Mouse (Mus musculus) forelimb bud, embryonic 11.5 days (tissue): ENCODE measurements around the gene Esyt1.
A peak's percentile ranks its signal among the peaks of the same experiment; 100 is the strongest.
"Not testable (repeated sequence)": the region's sequence is repeated elsewhere in the genome, so short reads cannot be mapped to it uniquely, and the experiment has no call there.

ENCODE experiments used
- DNase-seq: peaks from one replicate; pipeline ENCODE4 v3.0.0-alpha.2; 2012; ENCODE audit warnings: low read depth, low spot score

Esyt1 gene

DNA sequence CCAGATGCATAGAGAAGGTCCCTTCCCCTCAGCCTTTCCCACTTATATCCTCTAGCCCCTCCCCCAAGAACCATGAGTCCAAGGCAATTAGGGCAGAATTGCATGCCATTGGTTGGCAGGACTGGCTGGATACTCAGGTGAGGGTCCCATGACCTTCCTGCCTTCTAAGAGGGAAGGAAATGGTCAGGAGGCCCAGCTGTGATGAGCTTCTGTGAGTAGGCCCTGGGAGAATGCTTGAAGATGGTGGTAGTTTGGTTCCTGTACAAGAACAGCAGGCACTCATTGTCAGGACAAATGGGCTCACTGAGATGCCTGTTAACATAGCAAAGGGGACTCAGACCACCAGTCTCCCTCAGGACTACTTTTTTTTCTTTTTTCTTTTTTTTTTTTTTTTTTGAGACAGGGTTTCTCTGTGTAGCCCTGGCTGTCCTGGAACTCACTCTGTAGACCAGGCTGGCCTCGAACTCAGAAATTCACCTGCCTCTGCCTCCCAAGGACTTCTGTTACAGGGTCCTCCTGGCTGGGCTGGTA, 12.7 kb upstream of the Esyt1 start:
- no peak for DNase-seq

DNA sequence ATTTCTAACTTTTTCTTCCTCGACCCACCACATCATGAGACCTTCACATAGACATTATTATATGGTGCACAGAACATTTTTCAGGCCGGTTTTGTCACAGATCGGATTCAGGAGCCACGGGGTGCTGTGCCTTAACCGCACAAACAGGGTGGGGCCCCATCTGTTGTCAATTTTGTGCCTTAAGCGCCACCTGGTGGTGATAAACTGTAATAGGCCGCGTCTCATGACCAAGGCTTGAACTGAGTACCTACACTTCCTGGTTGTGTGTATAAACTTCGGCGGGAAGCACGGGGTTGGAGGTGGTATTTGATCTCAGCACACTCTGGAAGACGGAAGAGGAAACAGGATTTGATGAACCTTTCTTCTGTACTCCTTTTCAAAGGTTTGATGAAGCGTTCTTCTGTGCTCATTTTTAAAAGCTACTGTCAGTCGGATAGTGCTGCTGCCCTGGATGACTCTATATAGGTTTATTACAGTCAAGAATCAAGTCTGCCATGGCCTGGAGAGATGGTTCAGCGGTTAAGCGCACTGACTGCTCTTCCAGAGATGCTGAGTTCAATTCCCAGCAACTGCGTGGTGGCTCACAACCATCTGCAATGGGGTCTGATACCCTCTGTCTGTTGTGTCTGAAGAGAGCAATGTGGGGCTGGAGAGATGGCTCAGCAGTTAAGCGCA, 10.7 kb upstream of the Esyt1 start:
- peak; percentile 90 for DNase-seq

DNA sequence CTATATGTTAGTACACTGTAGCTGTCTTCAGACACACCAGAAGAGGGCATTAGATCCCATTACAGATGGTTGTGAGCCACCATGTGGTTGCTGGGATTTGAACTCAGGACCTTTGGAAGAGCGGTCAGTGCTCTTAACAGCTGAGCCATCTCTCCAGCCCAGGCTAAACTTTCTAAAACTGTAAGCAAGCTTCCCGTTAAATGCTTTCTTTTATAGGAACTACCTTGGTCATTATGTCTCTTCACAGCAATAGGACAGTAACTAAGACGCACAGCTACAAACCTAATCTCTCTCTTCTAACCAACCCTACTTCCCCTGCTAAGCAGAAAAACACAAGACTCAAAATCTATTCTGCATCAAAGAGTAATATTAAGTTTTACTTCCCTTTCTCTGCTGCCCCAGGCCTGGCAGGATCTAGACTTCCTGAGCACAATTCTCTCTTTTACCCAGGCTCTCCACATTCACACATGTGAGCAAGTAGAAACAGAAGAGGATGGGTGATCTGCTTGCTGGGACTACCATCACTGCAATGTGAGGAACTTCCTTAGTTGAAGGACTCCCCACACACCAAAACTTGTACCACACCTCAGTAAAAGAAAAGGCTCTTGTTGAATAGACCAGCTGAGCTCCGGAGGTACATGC, 10.1 kb upstream of the Esyt1 start:
- no peak for DNase-seq

DNA sequence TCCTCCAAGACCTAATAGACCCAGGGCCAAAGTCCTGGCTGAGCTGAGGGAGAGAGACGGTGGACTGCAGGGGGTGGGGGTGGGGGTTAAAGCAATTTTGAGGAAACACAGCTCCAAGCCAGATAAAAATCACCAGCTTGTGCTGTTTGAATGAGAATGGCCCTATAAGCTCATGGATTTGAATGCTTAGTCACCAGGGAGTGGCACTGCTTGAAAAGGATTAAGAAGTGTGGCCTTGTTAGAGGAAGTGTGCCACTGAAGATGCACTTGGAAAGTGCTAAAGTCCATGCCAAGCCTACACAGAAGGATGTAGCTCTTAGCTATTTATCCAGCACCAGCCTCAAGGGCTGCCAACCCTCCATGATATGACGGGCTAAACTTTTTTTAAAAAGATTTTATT, 9.5 kb upstream of the Esyt1 start:
- DNase-seq, result no peak

DNA sequence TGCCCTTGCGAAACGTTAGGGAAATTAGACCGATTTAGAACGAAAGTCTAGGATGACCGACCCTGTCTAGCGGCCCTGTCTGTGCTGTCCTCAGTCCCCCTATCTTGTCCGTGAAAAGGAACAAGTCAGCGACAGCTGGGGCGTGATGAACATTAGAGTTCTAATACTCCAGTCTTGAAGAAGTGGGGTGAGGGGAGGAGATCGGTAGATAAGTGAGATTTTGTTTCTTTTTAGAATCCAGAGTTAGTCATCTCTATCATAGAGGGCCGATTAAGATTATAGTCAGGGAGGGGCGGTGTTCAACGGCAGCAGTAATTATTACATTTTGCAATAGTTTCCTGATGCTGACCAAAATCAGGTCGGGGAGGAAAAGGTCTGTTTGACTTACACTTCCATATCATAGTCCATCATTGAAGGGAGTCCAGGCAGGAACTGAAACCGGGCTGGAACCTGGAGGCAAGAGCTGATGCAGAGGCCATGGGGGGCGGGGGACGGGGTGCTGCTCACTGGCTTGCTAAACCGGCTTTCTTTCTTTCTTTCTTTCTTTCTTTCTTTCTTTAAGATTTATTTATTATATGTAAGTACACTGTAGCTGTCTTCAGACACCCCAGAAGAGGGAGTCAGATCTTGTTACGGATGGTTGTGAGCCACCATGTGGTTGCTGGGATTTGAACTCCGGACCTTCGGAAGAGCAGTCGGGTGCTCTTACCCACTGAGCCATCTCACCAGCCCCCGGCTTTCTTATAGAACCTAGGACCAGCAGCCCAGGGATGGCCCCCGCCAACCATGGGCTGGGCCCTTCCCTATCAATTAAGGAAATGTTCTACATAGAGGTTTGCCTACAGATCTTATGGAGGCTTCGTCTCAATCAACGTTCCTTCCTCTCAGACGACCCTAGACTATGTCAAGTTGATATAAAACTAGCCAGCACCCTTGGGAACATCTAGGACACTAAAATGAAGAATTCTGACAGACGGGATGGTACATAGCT, 990 bp upstream of the Esyt1 start:
- no peak for DNase-seq

DNA sequence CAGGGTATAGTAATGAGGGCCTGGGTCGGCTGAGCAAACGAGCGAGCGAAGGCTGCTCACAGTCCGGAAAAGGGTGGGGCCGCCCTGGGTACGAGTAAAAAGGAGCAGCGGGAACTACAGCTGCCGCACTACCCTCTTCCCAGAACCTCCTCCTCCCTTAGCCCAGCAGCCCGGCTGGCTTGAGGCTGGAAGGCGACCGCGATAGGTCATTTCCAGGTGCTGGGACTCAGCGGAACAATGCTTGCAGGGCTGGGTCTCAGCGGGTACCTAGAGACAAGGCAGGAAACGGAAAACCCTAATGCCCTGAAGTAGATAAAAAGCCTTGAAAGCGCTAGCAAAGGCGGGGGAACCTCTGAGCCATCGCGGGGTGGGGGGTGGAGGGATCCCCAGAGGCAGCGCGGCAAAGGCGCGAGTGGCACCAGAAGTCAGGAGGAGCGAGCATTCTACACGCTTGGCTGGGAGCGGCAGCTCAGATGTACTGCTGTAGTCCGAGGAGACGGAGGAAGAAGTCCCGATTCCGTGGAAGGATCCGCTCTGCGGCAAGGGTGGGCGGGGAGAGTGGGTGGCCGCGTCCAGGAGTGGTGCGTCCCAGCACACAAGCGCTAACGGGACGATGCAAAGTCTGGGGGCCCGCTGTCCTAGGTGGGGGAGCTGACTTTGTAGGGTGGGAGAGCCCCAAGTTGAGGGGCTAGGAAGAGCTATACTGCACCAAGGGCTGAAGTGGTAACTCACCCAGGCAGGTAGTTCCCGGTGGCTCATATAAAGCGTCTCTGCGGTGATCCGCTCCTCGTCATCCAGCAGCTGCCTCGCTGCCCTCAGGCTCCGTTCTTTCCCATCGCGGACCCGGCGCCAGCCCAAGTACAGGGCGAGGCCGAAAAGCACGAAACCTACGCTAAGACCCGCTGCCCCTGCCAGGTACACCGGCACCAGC, 674 bp downstream of the Esyt1 start:
- DNase-seq, result peak; percentile 47

DNA sequence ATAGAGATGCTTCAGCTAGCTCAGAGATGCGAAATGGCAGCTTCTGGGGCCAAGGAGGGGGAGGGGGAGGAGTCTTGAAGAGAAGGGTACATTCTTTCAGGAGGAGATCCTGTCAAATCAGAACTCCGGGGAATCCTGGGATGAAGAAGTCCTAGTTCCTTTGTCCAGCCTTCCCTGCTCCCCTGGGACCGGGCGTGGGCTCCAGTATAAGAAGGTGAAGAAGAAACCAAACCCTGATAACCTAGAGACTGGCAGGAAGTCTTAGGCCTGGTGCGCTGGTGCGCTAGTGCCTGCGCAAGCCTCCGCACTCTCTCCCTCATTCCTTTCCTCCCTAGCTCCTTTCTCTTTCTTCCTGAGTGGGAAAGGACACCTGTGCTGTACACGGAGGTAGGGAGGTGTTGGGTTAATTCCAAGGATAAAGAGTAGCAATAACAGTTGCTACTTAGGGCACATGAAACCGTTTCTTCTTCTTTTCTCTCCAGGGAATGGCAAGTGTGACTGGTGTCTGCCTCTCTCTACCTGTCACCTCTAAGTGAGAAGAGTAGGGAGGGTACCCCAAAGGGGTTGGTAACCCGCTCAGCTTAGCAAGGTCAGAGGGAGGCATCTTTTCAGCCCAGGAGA, 1.4 kb downstream of the Esyt1 start:
- no peak for DNase-seq

DNA sequence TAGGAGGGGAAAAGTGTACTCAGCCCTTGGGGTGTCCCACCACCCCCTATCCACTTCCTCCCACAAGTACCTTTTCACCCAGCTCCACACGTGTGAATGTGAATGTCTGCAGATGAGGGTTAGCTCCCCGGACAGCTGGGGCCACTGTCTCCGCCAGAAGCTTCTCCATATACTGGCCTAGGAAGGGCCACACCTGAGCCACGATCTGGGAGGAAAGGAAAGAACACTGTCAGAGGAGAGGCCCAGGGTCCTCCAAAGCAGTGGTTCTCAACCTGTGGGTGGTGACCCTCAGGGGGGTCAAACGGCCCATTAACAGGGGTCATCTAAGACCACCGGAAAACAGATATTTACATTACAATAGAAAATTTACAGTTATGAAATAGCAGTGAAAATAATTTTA, 3.3 kb downstream of the Esyt1 start:
- DNase-seq, result no peak

DNA sequence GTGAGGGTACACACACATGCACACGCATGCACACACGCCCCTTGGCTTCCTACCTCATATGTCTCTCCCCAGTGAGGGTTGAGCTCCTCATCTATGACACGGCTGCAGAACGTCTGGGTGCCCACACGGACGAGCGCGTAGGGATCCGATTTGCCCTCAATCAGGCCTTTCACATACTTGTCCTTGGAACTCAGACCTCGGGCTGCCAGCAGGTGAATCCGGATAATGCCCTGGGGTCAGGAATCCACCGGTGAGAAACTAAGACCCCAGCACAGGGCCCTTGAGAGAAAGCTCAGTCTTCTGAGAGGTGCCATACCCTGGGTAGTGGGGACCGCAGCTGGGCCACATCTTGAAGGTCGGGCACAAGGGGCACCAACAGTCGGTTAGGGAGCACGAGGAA, 5.1 kb downstream of the Esyt1 start:
- DNase-seq, result no peak

DNA sequence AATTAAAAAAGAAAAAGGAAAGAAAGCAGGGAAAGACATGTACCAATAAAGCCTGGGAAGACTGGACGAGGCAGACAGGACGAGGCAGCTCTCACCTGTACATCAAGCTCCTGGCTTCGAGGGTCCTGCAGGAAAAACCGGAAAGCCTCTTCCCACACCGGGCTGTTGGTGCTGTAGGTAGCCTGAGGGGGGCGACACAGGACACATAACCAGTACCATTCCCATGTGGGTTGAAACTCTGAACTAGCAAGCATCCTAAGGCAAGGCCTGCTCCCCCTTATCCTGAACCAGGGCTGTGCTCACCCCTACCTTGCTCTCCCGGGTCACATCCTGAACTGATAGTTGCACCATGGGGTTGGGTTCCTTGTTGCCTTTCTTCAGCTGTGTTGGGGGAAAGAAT, 6.8 kb downstream of the Esyt1 start:
- no peak for DNase-seq

DNA sequence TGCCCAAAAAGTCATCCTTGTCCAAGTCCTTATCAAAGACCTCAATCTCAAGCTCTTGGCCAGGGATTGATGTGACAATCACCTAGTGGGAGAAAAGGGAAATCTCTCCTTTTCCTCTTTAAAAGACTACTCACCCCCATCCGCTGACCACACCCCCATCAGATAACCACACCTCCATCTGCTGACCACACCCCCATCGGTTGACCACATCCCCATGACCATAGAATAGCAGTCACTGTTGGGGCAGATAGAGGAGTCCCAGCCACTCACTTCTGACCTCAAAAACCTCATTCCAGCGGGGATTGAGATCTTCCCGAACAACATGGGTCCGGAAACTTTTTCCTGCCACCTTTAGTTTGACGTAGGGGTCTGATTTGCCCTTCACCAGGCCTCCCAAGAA, 9.0 kb downstream of the Esyt1 start:
- DNase-seq, result no peak

DNA sequence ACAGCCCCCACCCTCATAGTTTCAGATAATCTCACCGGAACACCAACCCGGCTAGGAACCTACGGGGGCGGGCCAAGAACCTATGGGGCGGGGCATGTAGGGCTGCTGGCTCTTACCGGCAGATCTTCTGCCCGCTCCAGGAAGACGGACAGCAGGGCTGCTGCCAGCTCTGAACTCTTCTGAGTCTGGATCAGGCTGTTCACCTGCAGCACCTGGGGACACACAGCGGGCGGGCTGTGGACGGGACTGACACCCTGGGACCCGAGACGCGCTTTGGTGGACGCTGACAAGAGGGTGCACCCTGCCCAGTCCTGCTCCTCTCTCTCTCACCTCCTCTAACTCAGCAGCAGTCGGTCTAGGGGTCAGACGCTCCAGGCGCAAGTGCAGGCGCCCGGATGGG, 9.6 kb downstream of the Esyt1 start:
- no peak for DNase-seq

DNA sequence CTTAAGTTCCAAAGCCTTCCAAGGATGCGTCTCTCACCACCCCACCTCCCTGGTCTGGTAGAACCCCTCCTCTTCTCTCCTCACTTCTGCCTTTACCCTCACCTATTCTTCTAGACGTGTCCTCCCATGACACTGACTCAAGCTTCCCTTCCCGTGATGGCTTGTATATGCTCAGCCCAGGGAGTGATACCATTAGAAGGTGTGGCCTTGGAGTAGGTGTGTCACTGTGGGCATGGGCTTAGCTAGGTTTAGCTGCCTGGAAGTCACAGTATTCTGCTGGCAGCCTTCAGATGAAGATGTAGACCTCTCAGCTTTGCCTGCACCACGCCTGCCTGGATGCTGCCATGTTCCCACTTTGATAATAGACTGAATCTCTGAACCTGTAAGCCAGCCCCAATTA, 10.6 kb downstream of the Esyt1 start:
- no peak for DNase-seq

DNA sequence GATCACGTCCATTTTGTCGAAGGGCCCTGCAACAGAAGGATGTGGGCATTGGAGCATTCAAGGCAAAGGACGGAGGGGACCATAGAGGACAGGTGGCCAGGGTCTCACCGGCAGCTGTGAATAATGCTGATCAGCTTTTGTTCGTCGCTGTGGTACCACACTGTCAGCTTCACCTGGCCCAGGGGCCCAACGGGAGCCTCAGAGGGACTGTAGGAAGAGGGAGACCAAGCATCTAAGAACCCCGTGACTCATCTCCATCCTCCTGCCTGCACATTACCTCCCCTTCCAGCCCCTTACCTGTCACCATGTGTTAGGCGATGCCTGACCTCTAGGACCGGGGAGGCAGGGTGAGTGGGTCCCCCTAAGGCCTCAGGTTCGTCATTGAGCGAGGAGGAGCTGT, 13.9 kb downstream of the Esyt1 start:
- DNase-seq, result no peak

DNA sequence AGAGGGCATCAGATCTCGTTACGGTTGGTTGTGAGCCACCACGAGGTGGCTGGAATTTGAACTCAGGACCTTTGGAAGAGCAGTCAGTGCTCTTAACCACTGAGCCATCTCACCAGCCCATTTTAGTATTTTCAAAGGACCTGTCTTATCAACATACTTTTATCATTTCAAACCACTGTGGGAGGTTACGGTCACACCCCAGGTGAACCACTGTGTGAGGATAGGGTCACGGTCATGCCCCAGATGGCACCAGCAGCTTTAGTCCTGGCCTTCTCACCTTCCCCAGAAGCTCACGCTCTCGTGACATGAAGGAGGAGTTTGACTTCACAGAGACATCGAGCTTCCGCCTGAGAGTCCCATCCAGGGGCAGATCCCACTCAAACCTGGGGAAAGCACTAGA, 14.5 kb downstream of the Esyt1 start:
- no peak for DNase-seq

DNA sequence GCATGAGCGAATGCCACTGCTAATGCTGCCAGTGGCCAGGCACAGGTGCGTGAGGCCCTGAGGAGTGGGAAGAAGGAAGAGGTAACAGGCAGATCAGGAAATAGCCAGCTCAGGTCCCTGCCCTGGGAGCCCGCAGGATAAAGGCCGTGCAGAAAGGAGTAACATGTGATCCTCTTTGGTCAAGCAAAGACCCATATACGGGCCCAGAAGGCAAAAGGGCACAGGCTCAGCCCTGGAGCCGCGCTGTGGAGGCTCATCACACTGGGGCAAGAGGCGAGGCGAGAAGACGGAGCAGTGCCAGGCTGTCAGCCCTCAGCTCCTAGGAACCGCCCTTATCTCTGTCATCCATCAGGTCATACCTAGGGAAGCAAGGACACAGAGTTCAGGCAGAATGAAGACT, 15.4 kb downstream of the Esyt1 start:
- DNase-seq, result no peak

DNA sequence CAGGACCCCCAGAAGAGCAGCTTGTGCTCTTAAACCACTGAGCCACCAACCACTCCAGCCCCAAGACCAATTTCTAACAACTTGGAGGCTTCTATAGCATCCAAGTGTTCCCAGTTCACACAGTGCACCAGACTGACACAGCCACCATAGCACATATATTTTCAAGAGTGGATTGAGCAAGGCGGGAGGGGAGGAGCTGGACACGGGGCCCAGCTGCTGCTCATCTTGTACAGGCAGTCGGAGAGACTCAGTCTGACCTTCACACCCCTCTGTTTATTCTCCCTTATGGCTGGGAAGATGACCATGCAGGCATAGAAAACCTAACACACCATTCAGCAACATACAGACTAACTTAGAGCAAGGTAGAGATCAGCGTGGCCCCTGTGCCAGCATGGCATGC, 15.8 kb downstream of the Esyt1 start:
- DNase-seq, result no peak

DNA sequence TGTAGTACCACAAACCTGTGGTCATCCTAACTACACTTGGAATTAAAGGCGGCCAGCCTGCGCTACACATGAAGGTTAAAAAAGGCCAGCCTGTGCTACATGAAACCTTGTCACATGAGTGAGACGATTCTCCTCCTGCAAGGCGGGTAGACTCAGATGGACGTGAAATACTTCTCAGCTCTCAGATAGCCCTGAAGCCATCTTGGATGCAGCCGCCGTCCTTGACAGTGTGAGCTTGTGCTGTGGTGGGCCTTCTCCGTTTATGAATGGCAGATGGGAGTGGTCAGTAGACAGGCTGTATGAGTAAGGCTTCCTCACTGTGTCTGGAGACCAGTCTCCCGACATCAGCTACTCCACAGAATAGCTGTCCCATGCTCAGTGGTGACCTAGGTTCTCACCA, 16.5 kb downstream of the Esyt1 start:
- no peak for DNase-seq

DNA sequence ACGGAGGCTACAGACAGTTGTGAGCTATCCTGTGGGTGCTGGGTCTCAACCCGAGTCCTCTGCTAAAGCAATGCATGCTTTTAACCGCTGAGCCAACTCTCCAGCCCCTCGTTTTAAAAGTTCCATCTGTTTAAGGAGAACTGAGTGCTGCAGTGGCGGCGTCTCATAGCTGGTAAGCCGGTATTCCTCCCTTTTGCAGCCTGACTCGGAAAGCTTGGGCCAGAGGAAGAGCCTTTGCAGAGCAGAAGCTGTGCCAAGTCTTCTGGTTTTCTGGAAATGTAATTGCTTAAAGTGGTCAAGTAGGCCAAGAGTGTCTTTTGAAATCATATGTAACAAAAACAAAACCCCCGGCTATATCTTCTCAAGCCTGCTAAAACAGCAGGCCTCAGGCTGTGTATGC, 17.4 kb downstream of the Esyt1 start:
- DNase-seq, result no peak

DNA sequence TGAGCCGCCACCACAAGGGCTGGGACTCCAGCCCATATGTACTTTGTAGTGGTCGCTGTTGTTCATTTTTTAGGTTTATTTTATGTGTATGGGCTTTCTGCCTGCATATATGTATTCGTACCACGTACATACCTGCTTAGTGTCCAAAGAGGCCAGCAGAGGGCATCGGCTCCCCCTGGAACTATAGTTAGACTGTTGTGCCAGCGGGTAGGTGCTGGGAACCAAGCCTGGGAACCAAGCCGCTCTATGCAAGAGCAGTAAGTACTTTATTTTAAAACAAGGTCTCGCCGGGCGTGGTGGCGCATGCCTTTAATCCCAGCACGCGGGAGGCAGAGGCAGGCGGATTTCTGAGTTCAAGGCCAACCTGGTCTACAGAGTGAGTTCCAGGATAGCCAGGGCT, 19.7 kb downstream of the Esyt1 start:
- no peak for DNase-seq

DNA sequence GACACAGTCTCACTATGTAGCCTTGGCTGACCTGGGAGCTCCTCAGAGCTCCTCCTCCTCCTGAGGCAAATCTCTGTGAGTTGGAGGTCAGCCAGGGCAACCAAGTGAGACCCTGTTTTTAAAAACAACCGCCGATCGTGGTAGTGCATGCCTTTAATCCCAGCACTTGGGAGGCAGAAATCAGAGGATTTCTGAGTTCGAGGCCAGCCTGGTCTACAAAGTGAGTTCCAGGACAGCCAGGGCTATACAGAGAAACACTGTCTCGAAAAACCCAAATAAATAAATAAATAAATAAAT, 20.4 kb downstream of the Esyt1 start:
- not testable (repeated sequence) for DNase-seq
